Mouse (Mus musculus) CH12.LX (cell line): Measurements from ENCODE around the gene Foxa3. TPM values are rescaled to one million over a fixed set of nuclear protein-coding genes. Genes with fewer than 3 reads are reported as not detected.

Experiments used
- DNase-seq: peaks from one replicate; pipeline ENCODE4 v3.0.0-alpha.2; 2013; ENCODE audit errors: extremely low read depth
- H3K27ac ChIP-seq: 2 replicates; pipeline ENCODE4 v1.5.1; 2012; ENCODE audit warnings: low read depth, mild to moderate bottlenecking, control low read depth, moderate library complexity; ENCODE audit not compliant: insufficient read depth
- H3K27me3 ChIP-seq: replicated peaks from 2 replicates; pipeline ENCODE3; 2012; ENCODE audit warnings: inconsistent platforms
- H3K36me3 ChIP-seq, 2 experiments: replicated peaks in 1 of 2; 2 replicates each; pipeline versions ENCODE3 to v1.6.1; 2012; ENCODE audit warnings: inconsistent platforms in 1 of 2, low read length in 1 of 2, mild to moderate bottlenecking in 1 of 2, mixed read lengths in 1 of 2, moderate library complexity in 1 of 2; ENCODE audit not compliant: control insufficient read depth in 1 of 2, insufficient read depth in 1 of 2
- H3K4me1 ChIP-seq, 2 experiments: 2 replicates each; pipeline ENCODE4 v1.6.1; 2012; ENCODE audit warnings: inconsistent platforms in 1 of 2, moderate library complexity in 1 of 2; ENCODE audit not compliant: insufficient read depth in 2 of 2, control insufficient read depth in 1 of 2
- H3K4me2 ChIP-seq: 2 replicates; pipeline ENCODE4 v1.6.1; 2012; ENCODE audit warnings: low read depth, mild to moderate bottlenecking, control low read depth; ENCODE audit not compliant: poor library complexity, insufficient read depth, severe bottlenecking
- H3K4me3 ChIP-seq, 3 experiments: fragments of 150-350 bp in 1 of 3; sonication (generic) in 1 of 3; replicated peaks in 1 of 3; 2 replicates each; pipeline versions ENCODE3 to v1.5.1; 2011 to 2012; ENCODE audit warnings: low read depth in 2 of 3, low read length in 2 of 3, mild to moderate bottlenecking in 2 of 3, moderate library complexity in 2 of 3, control low read depth in 1 of 3, improper control_type of control experiment in 1 of 3, inconsistent platforms in 1 of 3, mixed read lengths in 1 of 3; ENCODE audit not compliant: poor library complexity in 1 of 3
- H3K79me2 ChIP-seq: replicated peaks from 2 replicates; pipeline ENCODE4 v1.6.1; 2012; ENCODE audit warnings: mild to moderate bottlenecking, moderate library complexity; ENCODE audit not compliant: control insufficient read depth, poor library complexity, insufficient read depth, severe bottlenecking; ENCODE audit errors: extremely low read depth
- H3K9ac ChIP-seq: 2 replicates; pipeline ENCODE4 v1.6.1; 2012; ENCODE audit warnings: low read depth, mild to moderate bottlenecking, control low read depth, moderate library complexity; ENCODE audit not compliant: insufficient read depth
- H3K9me3 ChIP-seq: replicated peaks from 2 replicates; pipeline ENCODE3; 2012; ENCODE audit warnings: low read length, inconsistent platforms, mixed read lengths
- BHLHE40 ChIP-seq: IDR thresholded peaks from 2 replicates; pipeline ENCODE4 v1.6.1; 2011; ENCODE audit warnings: mild to moderate bottlenecking, low read depth, low read length, improper control_type of control experiment
- CHD1 ChIP-seq: IDR thresholded peaks from 2 replicates; pipeline ENCODE4 v1.6.1; 2012; ENCODE audit warnings: low read depth, low read length, improper control_type of control experiment, inconsistent platforms
- CTCF ChIP-seq, 2 experiments: IDR thresholded peaks in 1 of 2; conservative IDR thresholded peaks in 1 of 2; 2 replicates each; pipeline ENCODE4 v1.5.1; 2011 to 2012; ENCODE audit warnings: low read depth in 2 of 2, low read length in 2 of 2, improper control_type of control experiment in 1 of 2, inconsistent platforms in 1 of 2, mild to moderate bottlenecking in 1 of 2, moderate library complexity in 1 of 2
- ELF1 ChIP-seq: IDR thresholded peaks from 2 replicates; pipeline ENCODE4 v1.6.1; 2014; ENCODE audit warnings: low read depth, mild to moderate bottlenecking, inconsistent platforms, low read length, improper control_type of control experiment
- EP300 ChIP-seq: IDR thresholded peaks from 2 replicates; pipeline ENCODE4 v1.6.1; 2011; ENCODE audit warnings: low read length, improper control_type of control experiment
- GABPA ChIP-seq: IDR thresholded peaks from 2 replicates; pipeline ENCODE4 v1.6.1; 2012; ENCODE audit warnings: low read depth, low read length, improper control_type of control experiment, inconsistent platforms; ENCODE audit not compliant: insufficient replicate concordance
- HCFC1 ChIP-seq: IDR thresholded peaks from 2 replicates; pipeline ENCODE4 v1.6.1; 2012; ENCODE audit warnings: low read depth, mild to moderate bottlenecking, inconsistent platforms, low read length, improper control_type of control experiment
- JUN ChIP-seq: IDR thresholded peaks from 2 replicates; pipeline ENCODE4 v1.6.1; 2011; ENCODE audit warnings: low read depth, mild to moderate bottlenecking, low read length, improper control_type of control experiment, moderate library complexity; ENCODE audit not compliant: insufficient read depth
- MAX ChIP-seq: IDR thresholded peaks from 2 replicates; pipeline ENCODE4 v1.6.1; 2011; ENCODE audit warnings: low read length, improper control_type of control experiment
- MXI1 ChIP-seq: IDR thresholded peaks from 2 replicates; pipeline ENCODE4 v1.6.1; 2011; ENCODE audit warnings: mild to moderate bottlenecking, low read depth, low read length, improper control_type of control experiment
- NELFE ChIP-seq: IDR thresholded peaks from 2 replicates; pipeline ENCODE4 v1.6.1; 2011; ENCODE audit warnings: low read depth, low read length, improper control_type of control experiment
- PAX5 ChIP-seq: IDR thresholded peaks from 2 replicates; pipeline ENCODE4 v1.6.1; 2012; ENCODE audit warnings: low read length, inconsistent platforms, mixed read lengths
- RAD21 ChIP-seq: IDR thresholded peaks from 2 replicates; pipeline ENCODE4 v1.6.1; 2011; ENCODE audit warnings: low read depth, mild to moderate bottlenecking, low read length, improper control_type of control experiment, moderate library complexity
- SIN3A ChIP-seq: IDR thresholded peaks from 2 replicates; pipeline ENCODE4 v1.6.1; 2012; ENCODE audit warnings: low read length, improper control_type of control experiment, inconsistent platforms
- TBP ChIP-seq: conservative IDR thresholded peaks from 2 replicates; pipeline ENCODE4 v1.6.1; 2011; ENCODE audit warnings: low read depth, low read length, improper control_type of control experiment
- TCF12 ChIP-seq: IDR thresholded peaks from 2 replicates; pipeline ENCODE4 v1.6.1; 2014; ENCODE audit warnings: low read depth, mild to moderate bottlenecking, inconsistent platforms, low read length, improper control_type of control experiment
- UBTF ChIP-seq: IDR thresholded peaks from 2 replicates; pipeline ENCODE4 v1.6.1; 2012; ENCODE audit warnings: low read depth, mild to moderate bottlenecking, inconsistent platforms, low read length, improper control_type of control experiment, moderate library complexity
- USF1 ChIP-seq: IDR thresholded peaks from 2 replicates; pipeline ENCODE4 v1.6.1; 2014; ENCODE audit warnings: low read depth, mild to moderate bottlenecking, inconsistent platforms, low read length, improper control_type of control experiment
- USF2 ChIP-seq: conservative IDR thresholded peaks from 2 replicates; pipeline ENCODE4 v1.6.1; 2011; ENCODE audit warnings: low read depth, low read length, improper control_type of control experiment
- ZKSCAN1 ChIP-seq: IDR thresholded peaks from 2 replicates; pipeline ENCODE4 v1.6.1; 2012; ENCODE audit warnings: low read depth, inconsistent platforms, low read length, improper control_type of control experiment, borderline replicate concordance
- dilution Hi-C: fragments of 300-500 bp; cut with MboI; formaldehyde crosslinking; loops from 2 replicates; pipeline ENCODE4 v1.14.3; 2020; ENCODE audit warnings: low sequenced_read_pairs; ENCODE audit not compliant: extremely low pct_unique_long_range_greater_than_20kb, extremely low pct_ligation_motif_present
- in situ Hi-C: fragments of 300-500 bp; cut with MboI; formaldehyde crosslinking; loops from 3 replicates; pipeline ENCODE4 v1.14.3; 2019; ENCODE audit warnings: low sequenced_read_pairs, low pct_ligation_motif_present, low pct_unique_long_range_greater_than_20kb, mixed read lengths
- polyA plus RNA-seq: library from polyadenylated mRNA; unstranded; fragments of >175 nt; gene quantifications from 2 replicates; pipeline ENCODE4 v1.2.1, GENCODE M21; 2012; ENCODE audit warnings: low read depth; ENCODE audit not compliant: insufficient read length
- total RNA-seq, 2 experiments: library from RNA; depleted of rRNA; stranded (reverse); fragments of 300-350 nt in 1 of 2; fragments of >200 nt in 1 of 2; gene quantifications; 2 replicates each; pipeline ENCODE4 v1.2.3; 2012 to 2014

Gene Foxa3
- total and polyA plus RNA-seq, 3 experiments, result 0.08 TPM; not detected in 2

DNA sequence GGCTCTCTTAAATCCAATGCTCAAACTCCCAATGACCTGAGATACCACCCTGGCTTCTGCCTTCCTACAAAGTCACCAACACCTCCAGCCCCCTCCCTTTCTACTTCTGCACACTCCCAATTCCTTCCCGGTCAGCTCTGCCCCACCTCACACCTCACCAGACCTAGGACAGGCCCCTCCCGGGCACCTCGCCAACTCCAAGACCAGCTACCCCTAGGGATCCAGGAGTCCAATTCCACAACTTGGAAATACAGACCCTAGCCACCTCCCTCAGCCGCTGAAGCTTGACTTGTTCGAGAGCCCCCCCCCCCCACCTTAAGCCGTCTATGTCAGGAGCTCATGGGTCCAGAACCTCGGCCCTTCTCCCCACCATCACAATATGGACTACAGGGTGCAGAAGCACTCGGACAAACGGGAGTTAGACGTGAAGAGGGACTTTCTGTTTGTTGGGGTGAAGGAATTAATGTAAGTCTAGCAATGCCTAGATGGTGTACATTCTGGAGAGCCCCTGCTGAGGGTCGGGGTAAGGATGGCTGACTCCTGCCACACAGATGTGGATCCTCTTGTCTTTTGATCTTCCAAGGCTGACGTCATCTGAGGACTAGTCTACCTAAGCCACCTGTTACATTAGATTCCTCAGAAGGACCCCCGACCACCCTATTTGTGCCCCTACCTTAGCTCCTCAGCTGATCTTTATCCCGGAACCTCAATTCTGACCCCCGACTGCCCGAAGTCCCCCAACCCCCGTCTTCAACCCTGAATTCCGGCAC, 964 bp downstream of the Foxa3 start:
- DNase-seq, result no peak
- in situ Hi-C loops, result loop anchor here (10.0 kb wide), 1 partner anchor 128 kb away; no protein-coding TSS in a partner anchor
- no peak overlapping the region for H3K4me2 ChIP-seq
- H3K79me2 ChIP-seq, result peaks cover 27% of the 10 kb centered on the region
- peaks cover 56% of the 10 kb centered on the region for H3K27me3 ChIP-seq
- no peak overlapping the region for H3K27ac ChIP-seq
- H3K9ac ChIP-seq, result no peak overlapping the region
- peaks cover 0 to 3% of the 10 kb centered on the region in 2 experiments for H3K36me3 ChIP-seq
- no peak overlapping the region for H3K4me3 ChIP-seq
- TF ChIP-seq EP300 (no peak), SIN3A (no peak), USF2 (no peak), BHLHE40 (no peak), MAX (no peak), JUN (no peak), HCFC1 (no peak), UBTF (no peak), NELFE (no peak), CTCF (conservative IDR thresholded peaks at IDR 0.05 in 1 of 2, IDR thresholded peaks at IDR 0.05 in 1 of 2; ENCODE audit: low read depth in 2 of 2, low read length in 2 of 2) (no peak), CHD1 (no peak), TCF12 (no peak), ZKSCAN1 (no peak), MXI1 (no peak), PAX5 (no peak), RAD21 (no peak), TBP (no peak), USF1 (no peak)
- no peaks in the 10 kb centered on the region for H3K9me3 ChIP-seq
- dilution Hi-C loops, result no loop called here
- peaks cover 9 to 26% of the 10 kb centered on the region in 2 experiments for H3K4me1 ChIP-seq

DNA sequence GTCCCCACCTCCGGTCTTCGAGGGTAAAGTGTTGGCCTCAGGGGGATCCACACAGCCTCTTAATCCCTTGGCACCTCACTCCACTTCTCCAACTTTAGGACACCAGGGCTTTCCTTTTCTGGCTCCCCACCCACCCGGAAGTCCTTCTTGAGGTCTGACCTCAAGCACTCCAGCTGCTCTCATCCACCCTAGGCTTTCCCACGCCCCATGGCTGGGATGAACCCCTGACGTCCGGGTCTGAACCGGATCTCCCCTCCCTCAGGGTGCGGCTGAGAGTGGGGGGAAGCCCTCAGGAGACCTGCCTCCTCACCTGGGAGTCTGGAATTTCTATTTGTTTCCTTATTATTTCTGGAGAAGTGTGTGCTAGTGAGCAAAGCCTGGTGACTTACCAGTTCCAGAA, 2.3 kb downstream of the Foxa3 start:
- Histone ChIP-seq H3K36me3 (no peaks in the 10 kb centered on the region), H3K4me1 (peaks cover 6 to 21% of the 10 kb centered on the region in 2 experiments; a peak in 3 of 4 replicates), H3K9ac (no peak overlapping the region), H3K4me3 (no peak overlapping the region), H3K4me2 (no peak overlapping the region), H3K9me3 (no peaks in the 10 kb centered on the region), H3K27ac (no peak overlapping the region), H3K27me3 (peaks cover 60% of the 10 kb centered on the region), H3K79me2 (peaks cover 15% of the 10 kb centered on the region)
- no peak for DNase-seq
- in situ Hi-C loops, result loop anchor here (10.0 kb wide), 1 partner anchor 126 kb away; no protein-coding TSS in a partner anchor
- TF ChIP-seq ZKSCAN1 (no peak), GABPA (no peak), ELF1 (peak; percentile 26; the same call in 1 of the 2 replicates), UBTF (no peak)
- dilution Hi-C loops, result no loop called here
